Mouse (Mus musculus) adrenal gland, adult (tissue): ENCODE data around the gene Aebp2.
A peak's percentile ranks its signal among the peaks of the same experiment; 100 is the strongest.

ENCODE experiments used
- DNase-seq, 2 experiments: peaks; one replicate each; pipeline ENCODE4 v3.0.0; 2022 to 2023; ENCODE audit warnings: low spot score in 1 of 2; ENCODE audit not compliant: inconsistent age in 2 of 2

Aebp2 gene

DNA sequence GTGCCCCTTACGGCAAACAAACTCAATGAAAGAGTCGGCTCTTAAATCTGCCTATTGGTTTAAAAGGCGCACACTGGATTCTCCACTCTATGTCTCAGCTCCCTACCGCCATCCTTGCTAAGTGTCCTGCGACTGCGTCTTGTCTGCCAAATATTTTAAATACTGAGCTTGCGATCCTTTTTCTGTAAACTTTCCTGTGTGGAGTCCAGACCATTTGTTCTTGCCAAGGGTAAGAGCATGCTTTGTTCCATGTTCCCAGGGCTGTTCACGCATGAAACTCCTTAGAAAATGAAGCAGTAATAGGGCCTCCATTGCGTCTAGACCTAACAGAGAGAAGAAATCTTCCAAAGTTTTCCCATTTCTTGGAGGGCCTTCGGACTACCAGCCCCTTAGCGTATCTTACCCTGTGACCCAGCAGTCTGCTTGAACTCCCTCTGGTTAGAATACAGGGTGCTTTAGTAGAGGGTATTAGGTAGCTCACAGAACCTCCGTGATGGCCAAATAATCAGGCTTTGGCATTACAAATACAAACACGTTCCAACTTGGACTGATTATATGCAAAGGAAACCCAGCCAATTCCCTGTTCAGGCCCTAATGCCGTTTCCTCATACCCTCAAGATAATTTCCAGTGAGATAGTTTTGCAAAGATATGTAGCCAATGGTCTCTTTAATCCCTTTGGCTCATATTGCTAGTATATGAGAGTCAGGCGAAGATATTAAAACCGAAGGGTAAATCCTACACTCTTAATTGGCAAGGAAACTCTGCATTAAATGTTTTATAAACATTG is 67.3 kb downstream of the Aebp2 start:
- DNase-seq, result no peak

GRCm38 (mm10) chr6:140692160-140692559 is 69.7 kb downstream of the Aebp2 start:
- no peak for DNase-seq

- no peak for DNase-seq
These were observed 73.9 kb downstream of the Aebp2 start for GRCm38 (mm10) chr6:140696192-140696879.

DNA sequence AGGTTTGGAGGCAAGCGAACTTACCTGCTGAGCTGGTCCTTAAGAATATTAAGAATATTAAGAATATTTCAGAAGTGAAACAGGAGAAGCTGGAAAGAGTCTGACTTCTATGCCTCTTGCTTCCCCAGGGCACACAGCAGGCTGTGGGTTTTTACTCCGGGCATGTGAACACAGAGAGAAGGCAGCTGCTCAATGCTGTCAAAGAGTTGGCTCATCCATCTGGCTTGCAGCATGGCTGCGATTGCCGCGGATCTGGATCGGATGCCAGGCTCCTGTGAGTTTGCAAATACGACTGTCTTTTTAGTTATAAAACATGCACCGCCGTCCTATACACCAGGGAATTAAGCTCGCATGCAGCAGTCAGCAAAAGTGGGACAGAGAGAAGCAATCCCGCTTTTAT is 75.5 kb downstream of the Aebp2 start:
- peak in 1 of 2 experiments; percentile 43 for DNase-seq

DNA sequence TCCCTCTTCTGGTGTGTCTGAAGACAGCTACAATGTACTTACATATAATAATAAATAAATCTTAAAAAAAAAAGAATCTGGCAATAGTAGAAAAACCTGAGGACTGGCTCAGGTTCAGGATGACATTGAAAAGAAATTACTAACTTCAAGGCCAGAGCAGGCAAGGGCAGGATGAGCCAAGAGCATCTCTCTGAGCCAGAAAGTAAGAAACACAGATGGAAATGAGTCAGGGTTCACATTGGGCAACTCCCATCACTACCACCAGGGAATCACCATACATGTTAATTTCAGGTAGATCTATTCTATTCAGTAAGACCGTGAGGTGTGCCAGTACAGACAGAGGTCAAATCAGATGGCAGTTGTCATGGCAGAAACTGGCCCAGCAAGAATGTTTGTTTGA is 76.1 kb downstream of the Aebp2 start:
- DNase-seq, result peak in 1 of 2 experiments; percentile 68

DNA sequence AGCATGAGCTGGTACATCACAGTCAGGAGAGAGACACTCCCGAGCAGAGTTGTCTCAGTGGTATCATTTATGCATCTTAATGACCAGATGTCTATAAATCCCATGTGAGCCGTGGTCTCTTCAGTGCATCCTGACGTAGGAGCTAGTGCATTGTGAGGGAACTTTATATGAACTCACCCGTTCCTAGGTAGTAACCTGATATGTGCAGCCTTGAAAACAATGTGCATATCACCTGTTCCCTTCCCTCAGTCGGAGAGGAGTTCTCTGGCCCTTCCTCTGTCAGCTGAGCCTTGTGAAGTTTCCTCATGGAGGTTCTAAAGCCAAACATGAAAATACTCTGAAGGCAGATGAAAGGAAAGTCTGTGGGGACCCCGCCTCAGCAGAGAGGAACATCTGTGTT is 78.8 kb downstream of the Aebp2 start:
- no peak for DNase-seq

DNA sequence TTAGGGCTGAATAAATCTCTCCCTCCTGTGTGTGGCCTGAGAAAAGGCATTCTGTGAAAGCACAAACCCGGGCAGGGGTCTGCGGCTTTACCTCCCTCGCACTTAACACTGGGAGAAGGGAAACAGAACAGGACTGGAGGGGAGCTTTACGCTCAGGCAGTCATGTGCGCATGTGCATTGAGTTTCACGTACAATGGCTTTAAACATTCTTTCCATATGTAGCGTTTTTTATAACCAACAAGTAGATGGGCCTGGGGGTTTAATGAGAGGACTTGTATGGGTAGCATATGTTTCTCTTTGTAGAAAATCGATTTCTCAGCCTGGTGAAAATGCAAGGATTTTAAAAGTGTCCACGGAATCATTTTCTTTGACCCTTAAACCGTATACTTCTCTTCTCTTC is 82.7 kb downstream of the Aebp2 start:
- DNase-seq, result no peak

GRCm38 (mm10) chr6:140706056-140706455 is 83.6 kb downstream of the Aebp2 start:
- DNase-seq, result no peak

GRCm38 (mm10) chr6:140708059-140708458 is 85.6 kb downstream of the Aebp2 start:
- DNase-seq, result no peak

GRCm38 (mm10) chr6:140709415-140710107 is 87.1 kb downstream of the Aebp2 start:
- no peak for DNase-seq

GRCm38 (mm10) chr6:140712754-140713153 is 90.3 kb downstream of the Aebp2 start:
- peak; percentile 47 to 87 for DNase-seq

- DNase-seq, result peak; percentile 64 to 89
These were observed 92.5 kb downstream of the Aebp2 start for GRCm38 (mm10) chr6:140714905-140715365.

DNA sequence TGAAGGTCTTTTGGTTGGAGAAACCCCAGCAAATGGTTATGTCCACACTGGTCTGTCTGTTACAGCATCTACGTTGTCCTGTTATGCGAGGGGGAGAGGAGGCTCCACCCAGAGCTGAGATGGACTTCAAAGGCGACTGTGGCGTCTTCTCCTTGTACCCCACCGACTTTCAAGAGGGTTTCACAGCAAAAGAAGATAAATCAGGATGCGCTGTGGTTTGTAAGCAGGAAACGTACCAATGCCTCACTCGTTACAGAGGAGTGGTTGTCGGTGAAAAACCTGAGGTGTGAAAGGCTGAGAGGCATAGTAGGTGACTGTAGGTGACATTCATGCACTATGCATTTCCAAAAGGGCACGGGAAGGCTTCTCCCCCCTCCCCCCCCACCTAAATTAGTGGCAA is 99.6 kb downstream of the Aebp2 start:
- no peak for DNase-seq
